Mouse (Mus musculus): ENCODE measurements around the gene Nyap1. TPM values are rescaled to one million over a fixed set of nuclear protein-coding genes. Genes with fewer than 3 reads are reported as not detected.
A peak's percentile ranks its signal among the peaks of the same experiment; 100 is the strongest.

Gene Nyap1
- polyA plus RNA-seq, 1 experiment from 2014 or later, result 0.33 TPM

DNA sequence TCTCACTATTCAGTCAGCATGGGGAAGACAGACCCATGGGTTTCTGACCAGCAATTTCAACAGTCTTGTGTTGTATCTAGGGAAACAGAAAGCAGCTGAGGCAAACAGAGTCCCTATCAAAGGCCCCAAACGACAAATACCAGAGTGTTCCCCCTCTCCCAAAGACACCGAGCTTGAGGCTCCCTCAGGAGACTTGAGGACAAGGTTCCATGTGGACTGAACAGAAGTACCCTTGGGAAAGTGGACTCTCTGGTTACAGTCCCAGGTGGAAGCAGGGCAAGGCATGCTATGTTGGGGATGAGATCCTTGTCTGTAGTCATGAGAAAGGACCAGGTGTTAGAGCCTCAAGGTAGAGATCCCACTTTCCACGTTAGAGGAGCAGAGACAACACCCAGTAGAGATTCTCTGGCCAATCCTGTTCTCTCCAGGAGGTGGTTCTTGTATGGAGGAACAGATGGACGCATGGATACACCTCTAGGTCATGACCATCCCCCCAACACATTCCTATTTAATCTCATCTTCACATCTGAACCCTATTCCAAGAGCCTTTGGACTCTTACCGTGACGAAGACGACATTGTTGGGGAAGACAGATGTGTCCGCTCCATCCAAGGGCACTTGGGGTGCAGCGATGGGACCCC lies 42.6 kb upstream of the Nyap1 start:
- H3K4me2 ChIP-seq (ENCODE audit: low read depth, low read length), result peak overlapping the region; percentile 99
- no peaks in the 10 kb centered on the region for H3K27me3 ChIP-seq (ENCODE audit: control insufficient read depth, insufficient read depth, low read depth, low read length)
- H3K9me3 ChIP-seq (replicated peaks; ENCODE audit: control insufficient read depth, low read length), result no peaks in the 10 kb centered on the region
- H3K4me3 ChIP-seq (ENCODE audit: low read depth, low read length), result peak overlapping the region; percentile 88
- peaks cover 29% of the 10 kb centered on the region for H3K36me3 ChIP-seq (ENCODE audit: control insufficient read depth, insufficient read depth)
- WGBS (ENCODE audit: insufficient replicate concordance), result 50% methylated on average over 9 of the region's 9 CpGs
- peaks cover 41% of the 10 kb centered on the region for H3K4me1 ChIP-seq (ENCODE audit: control insufficient read depth, low read depth, low read length)
- H3K27ac ChIP-seq (ENCODE audit: low read length), result 0 out of 2 replicates have a peak overlapping the region, but pooled peaks have one; percentile 20
- ATAC-seq (ENCODE audit: low read depth), result no peak
- peak overlapping the region; percentile 95 for H3K9ac ChIP-seq (ENCODE audit: low read depth, low read length)

DNA sequence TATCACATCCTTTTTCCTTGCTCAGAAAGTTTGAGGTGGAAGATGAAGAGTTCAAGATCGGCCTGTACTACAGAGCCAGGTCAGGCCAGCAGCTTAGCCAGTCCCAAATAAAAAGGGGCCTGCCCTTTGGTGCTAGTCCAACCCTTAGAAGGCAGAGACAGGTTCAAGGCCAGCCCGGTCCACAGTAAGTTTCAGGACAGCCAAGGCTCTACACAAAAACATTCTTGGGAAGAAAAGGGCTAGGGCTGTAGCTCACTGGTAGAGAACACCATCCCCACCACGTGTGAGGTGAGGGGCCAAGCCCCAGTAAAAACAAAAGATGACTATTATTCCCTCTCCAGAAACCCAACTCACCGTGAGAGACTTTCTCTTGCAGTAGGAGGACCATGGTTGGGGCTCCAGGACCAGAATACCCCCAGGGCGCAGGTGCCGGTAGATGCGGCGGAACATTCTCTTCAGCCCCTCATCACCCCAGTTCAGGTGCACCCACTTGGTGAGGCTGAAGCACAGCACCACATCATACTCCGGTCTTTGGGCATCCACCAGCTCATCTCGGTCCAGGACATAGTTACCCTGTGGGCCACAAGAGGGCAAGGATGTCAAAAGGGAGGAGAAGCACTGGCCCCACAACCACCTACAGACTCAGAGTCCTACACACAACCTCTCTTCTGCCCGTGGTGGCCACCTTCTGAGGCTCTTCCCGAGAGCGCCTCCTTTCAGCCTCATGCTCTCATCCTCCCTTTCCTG lies 41.5 kb upstream of the Nyap1 start:
- H3K4me1 ChIP-seq (ENCODE audit: control insufficient read depth, low read depth, low read length), result peaks cover 43% of the 10 kb centered on the region

DNA sequence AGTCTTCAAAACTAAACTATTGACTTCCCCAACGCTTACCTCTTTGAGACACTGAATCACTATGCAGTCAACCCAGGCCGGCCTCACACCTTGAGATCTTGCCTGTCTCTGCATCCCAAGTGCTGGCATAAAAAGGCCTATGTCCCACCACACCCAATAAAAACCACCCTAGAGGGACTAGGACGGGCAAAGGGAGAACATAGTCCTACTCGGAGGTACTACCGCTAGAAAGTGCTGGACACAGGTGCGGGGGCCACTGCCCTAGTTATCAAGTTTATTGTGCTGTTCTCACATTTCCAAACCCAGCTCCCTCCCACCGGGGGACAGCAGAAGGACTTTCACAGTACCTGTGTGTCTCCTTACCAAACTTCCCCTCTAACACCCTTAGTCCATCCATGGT lies 40.3 kb upstream of the Nyap1 start:
- H3K9me3 ChIP-seq (replicated peaks; ENCODE audit: control insufficient read depth, low read length), result no peaks in the 10 kb centered on the region
- H3K9ac ChIP-seq (ENCODE audit: low read depth, low read length), result no peak overlapping the region
- H3K36me3 ChIP-seq (ENCODE audit: control insufficient read depth, insufficient read depth), result peaks cover 29% of the 10 kb centered on the region
- WGBS (ENCODE audit: insufficient replicate concordance), result 84% methylated on average over 7 of the region's 7 CpGs
- H3K27me3 ChIP-seq (ENCODE audit: control insufficient read depth, insufficient read depth, low read depth, low read length), result no peaks in the 10 kb centered on the region
- no peak overlapping the region for H3K27ac ChIP-seq (ENCODE audit: low read length)
- peaks cover 48% of the 10 kb centered on the region for H3K4me1 ChIP-seq (ENCODE audit: control insufficient read depth, low read depth, low read length)
- no peak for ATAC-seq (ENCODE audit: low read depth)
- no peak overlapping the region for H3K4me3 ChIP-seq (ENCODE audit: low read depth, low read length)
- no peak overlapping the region for H3K4me2 ChIP-seq (ENCODE audit: low read depth, low read length)

More for the DNA sequence above, 41.5 kb upstream of the Nyap1 start:
- WGBS (ENCODE audit: insufficient replicate concordance), result 77% methylated on average over 13 of the region's 13 CpGs
- no peak for ATAC-seq (ENCODE audit: low read depth)
- Histone ChIP-seq H3K9ac (ENCODE audit: low read depth, low read length) (peak overlapping the region; percentile 27; the same call in 1 of the 2 replicates), H3K27ac (ENCODE audit: low read length) (no peak overlapping the region), H3K27me3 (ENCODE audit: control insufficient read depth, insufficient read depth, low read depth, low read length) (no peaks in the 10 kb centered on the region), H3K4me2 (ENCODE audit: low read depth, low read length) (0 out of 2 replicates have a peak overlapping the region, but pooled peaks have one; percentile 99), H3K9me3 (replicated peaks; ENCODE audit: control insufficient read depth, low read length) (no peaks in the 10 kb centered on the region), H3K4me3 (ENCODE audit: low read depth, low read length) (no peak overlapping the region), H3K36me3 (ENCODE audit: control insufficient read depth, insufficient read depth) (peaks cover 29% of the 10 kb centered on the region)

DNA sequence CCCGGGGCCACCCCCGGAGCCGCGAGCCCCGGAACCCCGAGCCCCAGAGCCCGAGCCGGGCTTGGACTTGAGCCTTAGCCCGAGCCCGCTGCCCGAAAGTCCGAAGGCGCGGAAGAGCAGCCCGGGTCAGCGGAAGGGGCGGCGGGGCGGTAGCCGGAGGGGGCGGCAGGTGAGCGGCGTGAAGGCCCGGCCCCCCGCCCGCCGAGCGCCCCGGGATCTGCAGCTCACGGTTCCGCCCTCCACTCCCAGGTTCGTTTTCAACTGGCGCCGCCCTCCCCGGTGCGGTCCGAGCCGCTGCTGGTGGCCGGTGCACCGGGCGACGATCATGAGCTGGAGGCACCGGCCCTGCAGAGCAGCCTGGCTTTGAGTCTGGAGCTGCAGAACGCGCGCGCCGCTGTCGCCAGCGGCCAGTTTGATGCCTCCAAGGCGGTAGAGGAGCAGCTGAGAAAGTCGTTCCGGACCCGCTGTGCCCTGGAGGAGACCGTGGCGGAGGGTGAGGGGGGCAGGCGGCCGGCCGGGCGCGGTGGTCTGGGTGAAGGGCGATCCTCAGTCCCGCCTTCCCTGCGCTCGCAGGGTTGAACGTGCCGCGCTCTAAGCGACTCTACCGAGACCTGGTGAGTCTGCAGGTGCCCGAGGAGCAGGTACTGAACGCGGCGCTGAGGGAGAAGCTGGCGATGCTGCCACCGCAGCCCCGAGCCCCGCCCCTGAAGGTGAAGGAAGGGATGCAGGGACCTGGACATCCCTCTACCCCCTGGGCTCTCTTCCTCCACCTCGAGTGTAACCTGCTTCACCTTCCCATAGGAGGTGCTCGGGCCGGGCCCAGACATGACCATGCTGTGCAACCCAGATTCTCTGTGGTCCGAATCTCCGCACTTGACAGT lies 37.9 kb upstream of the Nyap1 start:
- ATAC-seq (ENCODE audit: low read depth), result peak; percentile 68
- H3K27ac ChIP-seq (ENCODE audit: low read length), result peak overlapping the region; percentile 95
- H3K36me3 ChIP-seq (ENCODE audit: control insufficient read depth, insufficient read depth), result peaks cover 29% of the 10 kb centered on the region
- H3K4me3 ChIP-seq (ENCODE audit: low read depth, low read length), result peak overlapping the region; percentile 99
- H3K27me3 ChIP-seq (ENCODE audit: control insufficient read depth, insufficient read depth, low read depth, low read length), result no peaks in the 10 kb centered on the region
- peaks cover 47% of the 10 kb centered on the region for H3K4me1 ChIP-seq (ENCODE audit: control insufficient read depth, low read depth, low read length)
- H3K9me3 ChIP-seq (replicated peaks; ENCODE audit: control insufficient read depth, low read length), result no peaks in the 10 kb centered on the region
- under 1% methylated on average over 75 of the region's 83 CpGs for WGBS (ENCODE audit: insufficient replicate concordance)
- peak overlapping the region; percentile 98 for H3K9ac ChIP-seq (ENCODE audit: low read depth, low read length)
- peak overlapping the region; percentile 99 for H3K4me2 ChIP-seq (ENCODE audit: low read depth, low read length)

DNA sequence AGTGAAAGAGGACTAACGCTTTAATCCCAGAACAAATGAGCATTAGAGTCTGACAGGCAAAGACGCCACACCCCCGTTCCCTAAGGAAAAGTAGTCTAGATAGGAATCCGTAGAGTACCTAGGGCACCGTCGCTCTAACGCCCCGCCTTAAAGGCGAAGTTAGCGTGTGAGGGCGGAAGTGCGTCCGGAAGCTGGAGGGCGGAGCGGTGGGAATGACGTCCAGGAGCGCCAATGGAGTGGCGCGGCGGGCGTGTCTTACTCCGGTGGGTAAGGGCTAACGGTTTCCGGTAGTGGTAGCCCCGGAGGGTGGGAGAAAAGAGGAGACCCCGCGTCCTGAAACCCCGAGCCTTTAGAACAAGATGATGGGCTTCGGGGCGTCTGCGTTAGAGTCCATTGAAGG lies 37.2 kb upstream of the Nyap1 start, which contains the start of gene Ppp1r35:
Gene Ppp1r35, plus strand, starts transcription at position 215 of the 400 bp plus-strand sequence.
- Histone ChIP-seq H3K27ac (ENCODE audit: low read length) (peak within 1 kb of the TSS; percentile 95), H3K4me1 (ENCODE audit: control insufficient read depth, low read depth, low read length) (peaks cover 40% of the 10 kb centered on the region), H3K4me3 (ENCODE audit: low read depth, low read length) (peak within 1 kb of the TSS; percentile 99), H3K4me2 (ENCODE audit: low read depth, low read length) (peak within 1 kb of the TSS; percentile 99), H3K9ac (ENCODE audit: low read depth, low read length) (peak within 1 kb of the TSS; percentile 98), H3K27me3 (ENCODE audit: control insufficient read depth, insufficient read depth, low read depth, low read length) (no peaks in the 10 kb centered on the region), H3K9me3 (replicated peaks; ENCODE audit: control insufficient read depth, low read length) (no peaks in the 10 kb centered on the region), H3K36me3 (ENCODE audit: control insufficient read depth, insufficient read depth) (peaks cover 27% of the 10 kb centered on the region)
- under 1% methylated on average over 31 of the region's 31 CpGs for WGBS (ENCODE audit: insufficient replicate concordance)
- ATAC-seq (ENCODE audit: low read depth), result peak; percentile 96

DNA sequence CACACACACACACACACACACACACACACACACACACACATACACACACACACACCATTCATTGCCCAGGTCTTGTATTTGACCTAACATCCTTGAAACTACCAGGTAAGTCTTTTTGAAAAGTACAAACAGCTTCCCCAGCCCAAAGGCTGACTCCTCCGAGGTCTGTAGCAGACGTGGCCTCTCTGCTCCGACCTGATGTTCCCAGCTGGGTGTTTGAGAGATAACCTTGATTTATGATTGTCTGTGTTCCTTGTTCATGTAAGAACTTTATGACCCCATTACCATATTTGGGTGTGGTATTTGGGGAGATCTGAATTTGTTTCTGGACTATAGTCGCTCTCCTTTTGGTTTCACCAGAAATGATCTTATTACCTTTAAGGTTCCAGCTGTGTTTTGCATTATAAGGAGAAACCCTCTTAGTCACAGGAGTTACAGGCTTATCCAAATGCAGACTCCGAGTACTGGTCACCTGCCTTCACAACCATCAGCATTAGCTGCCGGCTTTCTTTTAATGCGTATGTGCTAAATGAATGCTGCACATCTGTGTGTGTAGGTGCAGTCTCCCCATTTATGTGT lies 35.9 kb upstream of the Nyap1 start:
- peaks cover 16% of the 10 kb centered on the region for H3K36me3 ChIP-seq (ENCODE audit: control insufficient read depth, insufficient read depth)
- ATAC-seq (ENCODE audit: low read depth), result no peak
- peaks cover 37% of the 10 kb centered on the region for H3K4me1 ChIP-seq (ENCODE audit: control insufficient read depth, low read depth, low read length)
- no peak overlapping the region for H3K9ac ChIP-seq (ENCODE audit: low read depth, low read length)
- H3K9me3 ChIP-seq (replicated peaks; ENCODE audit: control insufficient read depth, low read length), result no peaks in the 10 kb centered on the region
- no peak overlapping the region for H3K4me2 ChIP-seq (ENCODE audit: low read depth, low read length)
- H3K27ac ChIP-seq (ENCODE audit: low read length), result no peak overlapping the region
- 64% methylated on average over 7 of the region's 7 CpGs for WGBS (ENCODE audit: insufficient replicate concordance)
- no peak overlapping the region for H3K4me3 ChIP-seq (ENCODE audit: low read depth, low read length)
- no peaks in the 10 kb centered on the region for H3K27me3 ChIP-seq (ENCODE audit: control insufficient read depth, insufficient read depth, low read depth, low read length)

DNA sequence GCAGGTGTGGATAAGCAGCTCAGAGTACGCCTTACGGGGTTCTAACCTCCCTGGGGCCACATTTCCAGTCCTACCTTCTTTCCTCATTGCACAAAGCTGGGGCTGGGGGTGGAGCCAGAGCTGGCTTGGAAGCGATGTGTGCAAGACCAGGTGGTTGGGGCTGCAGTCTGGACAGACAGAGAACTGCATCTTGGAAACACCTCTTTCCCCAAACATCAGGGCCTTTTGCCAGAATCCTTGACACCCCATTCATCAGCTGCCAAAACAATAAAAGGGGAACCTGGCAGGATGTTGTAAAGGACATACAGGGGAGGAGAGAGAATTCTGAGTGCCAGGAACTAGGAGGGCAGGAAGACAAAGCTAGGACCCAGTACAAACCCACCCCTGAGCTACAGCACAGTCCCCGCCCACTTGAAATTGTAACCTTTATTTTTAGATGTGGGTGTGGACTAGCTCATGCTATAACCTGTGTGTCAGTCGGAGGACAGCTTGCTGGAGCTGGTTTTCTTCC lies 35.1 kb upstream of the Nyap1 start:
- ATAC-seq (ENCODE audit: low read depth), result no peak; the same call in 1 of the 2 replicates
- Histone ChIP-seq H3K4me1 (ENCODE audit: control insufficient read depth, low read depth, low read length) (peaks cover 37% of the 10 kb centered on the region), H3K27me3 (ENCODE audit: control insufficient read depth, insufficient read depth, low read depth, low read length) (no peaks in the 10 kb centered on the region), H3K9ac (ENCODE audit: low read depth, low read length) (no peak overlapping the region; the same call in 1 of the 2 replicates), H3K36me3 (ENCODE audit: control insufficient read depth, insufficient read depth) (peaks cover 7% of the 10 kb centered on the region), H3K27ac (ENCODE audit: low read length) (peak overlapping the region; percentile 25; the same call in 1 of the 2 replicates), H3K4me3 (ENCODE audit: low read depth, low read length) (no peak overlapping the region), H3K4me2 (ENCODE audit: low read depth, low read length) (no peak overlapping the region; the same call in 1 of the 2 replicates), H3K9me3 (replicated peaks; ENCODE audit: control insufficient read depth, low read length) (no peaks in the 10 kb centered on the region)
- 12% methylated on average over 5 of the region's 5 CpGs for WGBS (ENCODE audit: insufficient replicate concordance)

DNA sequence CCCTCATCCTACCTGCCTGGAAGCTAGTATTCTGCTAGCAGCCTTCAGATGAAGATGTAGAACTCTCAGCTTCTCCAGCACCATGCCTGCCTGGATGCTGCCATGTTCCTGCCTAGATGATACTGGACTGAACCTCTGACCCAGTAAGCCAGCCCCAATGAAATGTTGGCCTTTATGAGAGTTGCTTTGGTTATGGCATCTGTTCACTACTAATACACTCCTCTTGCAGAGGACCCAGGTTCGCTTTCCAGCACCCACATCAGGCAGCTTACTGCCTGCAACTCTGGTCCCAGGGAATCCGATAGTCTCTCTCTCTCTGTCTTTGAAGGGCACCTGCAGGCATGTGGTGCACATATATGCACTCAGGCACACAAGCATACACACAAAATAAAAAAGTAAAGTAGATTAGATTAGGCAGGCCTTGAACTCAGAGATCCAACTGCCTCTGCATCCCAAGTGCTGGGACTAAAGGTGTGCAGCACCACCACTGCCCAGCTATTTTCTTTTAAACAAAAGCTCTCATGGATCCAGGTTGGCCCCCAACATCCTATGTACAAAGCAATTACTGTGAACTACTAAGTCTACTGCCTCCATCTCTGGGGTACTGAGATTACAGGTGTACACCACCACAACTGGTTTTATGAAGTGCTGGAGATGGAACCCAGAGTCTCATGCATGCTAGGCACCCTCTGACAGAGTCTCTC lies 34.3 kb upstream of the Nyap1 start:
- Histone ChIP-seq H3K27ac (ENCODE audit: low read length) (no peak overlapping the region), H3K27me3 (ENCODE audit: control insufficient read depth, insufficient read depth, low read depth, low read length) (no peaks in the 10 kb centered on the region), H3K9ac (ENCODE audit: low read depth, low read length) (no peak overlapping the region), H3K4me1 (ENCODE audit: control insufficient read depth, low read depth, low read length) (peaks cover 37% of the 10 kb centered on the region), H3K9me3 (replicated peaks; ENCODE audit: control insufficient read depth, low read length) (no peaks in the 10 kb centered on the region), H3K4me3 (ENCODE audit: low read depth, low read length) (no peak overlapping the region), H3K4me2 (ENCODE audit: low read depth, low read length) (no peak overlapping the region), H3K36me3 (ENCODE audit: control insufficient read depth, insufficient read depth) (peaks cover 3% of the 10 kb centered on the region; the same call in 1 of the 2 replicates)
- WGBS (ENCODE audit: insufficient replicate concordance), result 74% methylated on average over 2 of the region's 2 CpGs
- no peak for ATAC-seq (ENCODE audit: low read depth)

Data from liver, embryonic 16.5 days (tissue).